Mouse (Mus musculus): Measurements from ENCODE around the gene Serf1.

- TF ChIP-seq CTCF (IDR thresholded peaks at IDR 0.05; ENCODE audit: control insufficient read depth, insufficient read depth, insufficient replicate concordance, low read depth, low read length), result no peak
- no peak for TF ChIP-seq POLR2A (IDR thresholded peaks at IDR 0.05; ENCODE audit: control insufficient read depth, low read depth, low read length)
Measured at GRCm38 (mm10) chr13:100125258-100125643, 17.4 kb downstream of the Serf1 start.
